Mouse (Mus musculus) right cerebral cortex, adult 2 months (tissue): ENCODE results near the gene Ccdc136.
"Not testable (repeated sequence)": the region's sequence is repeated elsewhere in the genome, so short reads cannot be mapped to it uniquely, and the experiment has no call there.

Experiments used
- DNase-seq, 2 experiments: peaks; one replicate each; pipeline ENCODE4 v3.0.0; 2021 to 2022; ENCODE audit warnings: low spot score in 2 of 2

The Ccdc136 gene

GRCm38 (mm10) chr6:29395910-29396713, at the start of gene Ccdc136:
Ccdc136 (plus strand) TSS chr6:29396309.
- peak; percentile 78 to 82 for DNase-seq

DNA sequence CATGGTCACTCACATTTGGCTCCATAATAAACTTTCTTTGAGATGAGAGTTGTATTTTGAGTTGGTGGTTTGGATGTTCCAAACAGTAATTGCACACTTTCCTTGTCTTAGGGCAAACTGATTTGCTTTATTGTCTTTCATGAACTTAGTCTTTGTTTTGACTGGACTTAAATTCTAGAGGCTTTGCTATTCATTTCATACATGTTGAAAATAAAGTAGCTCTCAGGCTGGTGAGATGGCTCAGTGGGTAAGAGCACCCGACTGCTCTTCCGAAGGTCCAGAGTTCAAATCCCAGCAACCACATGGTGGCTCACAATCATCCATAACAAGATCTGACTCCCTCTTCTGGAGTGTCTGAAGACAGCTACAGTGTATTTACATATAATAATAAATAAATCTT, 49.6 kb upstream of the Ccdc136 start:
- DNase-seq = not testable (repeated sequence)

DNA sequence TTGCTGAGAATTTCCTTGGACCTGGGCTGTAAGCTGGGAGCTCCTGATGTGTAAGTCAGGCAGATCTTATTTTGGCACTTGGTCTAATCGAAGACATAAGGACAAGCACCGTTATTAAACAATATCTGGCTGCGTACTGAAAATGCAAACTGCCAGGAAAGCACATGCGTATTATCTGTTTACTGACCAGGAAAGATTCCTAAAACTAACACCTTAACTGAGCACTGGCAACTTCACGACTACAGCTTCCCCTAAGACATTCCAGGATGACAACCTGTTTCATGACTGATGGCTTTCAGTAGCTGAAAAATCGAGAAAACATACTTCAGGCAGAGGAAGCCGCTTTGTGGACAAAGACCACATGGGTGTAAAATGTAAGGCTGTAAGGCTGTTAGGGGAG, 48.9 kb upstream of the Ccdc136 start:
- no peak for DNase-seq

DNA sequence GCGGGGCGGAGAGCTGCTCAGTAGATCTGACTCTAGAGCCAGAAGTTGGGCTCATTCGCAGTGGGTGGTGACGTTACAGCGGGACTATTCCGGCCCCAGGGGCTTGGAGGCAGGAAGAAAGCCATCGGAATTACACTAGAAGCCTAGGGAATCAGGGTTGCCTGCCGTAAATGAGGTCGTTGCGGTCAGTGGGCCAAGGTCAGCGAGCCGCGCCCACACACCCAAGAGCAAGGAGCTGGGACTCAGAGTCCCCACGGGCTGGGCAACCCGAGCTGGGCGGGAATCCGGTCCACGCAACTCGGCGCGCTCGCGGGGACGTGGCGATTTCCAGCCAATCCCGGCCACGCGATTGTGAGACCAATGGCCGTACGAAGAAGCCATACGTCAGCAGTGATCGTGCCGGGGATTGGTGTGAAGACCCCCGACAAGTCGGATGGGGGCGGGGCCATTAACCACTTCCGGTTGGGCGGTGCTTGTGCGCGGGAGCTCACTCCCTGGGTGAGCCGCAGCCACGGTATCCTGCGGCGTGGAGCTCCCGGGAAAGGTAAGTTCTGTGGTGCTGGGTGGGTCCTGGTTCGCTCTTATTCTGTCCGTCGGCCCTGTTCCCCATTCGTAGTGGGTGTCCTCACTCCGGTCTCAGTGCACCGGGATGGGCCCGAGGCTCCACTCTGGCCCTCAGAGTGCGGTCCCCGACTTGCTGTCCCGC, 48.3 kb upstream of the Ccdc136 start, which contains the start of gene Calu:
Gene Calu, plus strand, starts transcription at position 405 of the 706 bp plus-strand sequence.
- peak; percentile 99 to 100 for DNase-seq

- peak in 1 of 2 experiments; percentile 10 for DNase-seq
Measured at GRCm38 (mm10) chr6:29348371-29348724, 47.8 kb upstream of the Ccdc136 start.

DNA sequence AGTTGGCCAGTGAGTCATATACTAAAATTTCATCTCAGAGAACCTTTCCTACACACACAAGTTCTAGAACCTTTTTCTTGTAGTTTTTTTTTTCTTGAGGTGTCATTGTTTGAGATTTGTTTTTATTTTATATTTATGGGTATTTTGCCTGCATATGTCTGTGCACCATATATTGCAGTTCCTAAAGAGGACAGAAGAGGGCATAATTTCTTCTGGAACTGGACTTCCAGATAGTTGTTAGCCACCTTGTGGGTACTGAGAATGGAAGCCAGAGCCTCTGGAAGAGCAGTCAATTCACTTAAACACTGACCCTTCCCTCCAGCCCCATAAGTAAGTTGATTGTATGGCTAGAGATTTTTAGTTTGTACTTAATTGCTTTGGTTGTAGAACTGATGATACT, 44.5 kb upstream of the Ccdc136 start:
- DNase-seq = no peak

- no peak for DNase-seq
Measured at GRCm38 (mm10) chr6:29352816-29353215, 43.3 kb upstream of the Ccdc136 start.

GRCm38 (mm10) chr6:29359386-29359785, 36.7 kb upstream of the Ccdc136 start:
- DNase-seq = no peak

DNA sequence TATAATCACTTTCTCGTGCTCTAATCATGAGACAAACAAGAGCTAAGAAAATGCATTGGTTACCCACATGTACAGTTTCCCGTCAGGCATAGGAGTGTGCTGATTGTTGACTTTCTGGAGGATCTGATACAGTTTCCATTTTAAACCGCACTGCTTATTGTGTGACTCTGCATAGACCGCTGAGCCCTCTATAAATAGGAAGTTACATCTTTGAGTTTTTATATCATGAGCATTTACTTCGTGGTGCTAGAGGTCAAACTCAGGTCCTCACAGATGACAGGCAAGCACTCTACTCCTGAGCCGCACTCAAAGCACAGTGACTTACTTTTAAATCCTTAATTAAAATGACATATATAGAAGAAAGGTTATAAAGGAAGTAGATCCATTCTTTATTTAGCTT, 35.9 kb upstream of the Ccdc136 start:
- DNase-seq = no peak

- no peak for DNase-seq
Measured at GRCm38 (mm10) chr6:29362246-29363128, 33.6 kb upstream of the Ccdc136 start.

DNA sequence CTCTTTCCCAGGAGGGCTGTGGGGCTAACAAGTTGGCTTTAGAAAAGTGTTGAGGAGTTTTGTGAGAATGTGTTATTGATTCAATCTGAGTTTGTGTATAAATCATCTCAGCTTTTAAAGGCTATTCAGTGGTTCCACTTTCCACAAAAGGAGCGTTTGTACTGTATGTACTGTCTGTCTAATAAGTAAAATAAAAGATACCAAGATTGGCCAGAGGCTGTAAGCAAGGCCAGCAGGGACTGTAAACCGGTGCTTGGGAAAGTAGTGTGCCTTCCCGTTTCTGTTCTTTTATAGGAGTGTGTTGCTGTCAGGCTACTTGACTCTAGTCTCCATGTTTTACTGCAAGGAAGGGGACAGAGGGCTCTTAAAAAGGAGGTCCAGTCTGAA, 33.0 kb upstream of the Ccdc136 start:
- no peak for DNase-seq

DNA sequence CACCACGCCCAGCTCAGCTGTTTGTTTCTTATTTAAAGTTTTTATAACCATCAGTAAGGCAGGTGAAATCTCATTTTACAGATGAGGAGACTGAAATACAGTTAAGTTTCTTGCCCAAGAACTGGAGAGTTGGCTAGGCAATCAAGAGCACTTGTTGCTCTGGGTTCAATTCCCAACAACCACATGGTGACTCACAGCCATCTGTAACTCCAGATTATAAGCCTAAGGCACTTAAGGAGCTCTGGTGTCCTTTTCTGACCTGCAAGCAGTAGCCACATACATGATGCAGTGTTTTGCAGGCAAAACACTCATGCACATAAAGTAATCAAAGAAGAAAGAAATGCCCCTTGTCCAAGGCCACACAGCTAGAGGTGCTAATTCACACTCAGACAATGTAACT, 30.8 kb upstream of the Ccdc136 start:
- DNase-seq = no peak

DNA sequence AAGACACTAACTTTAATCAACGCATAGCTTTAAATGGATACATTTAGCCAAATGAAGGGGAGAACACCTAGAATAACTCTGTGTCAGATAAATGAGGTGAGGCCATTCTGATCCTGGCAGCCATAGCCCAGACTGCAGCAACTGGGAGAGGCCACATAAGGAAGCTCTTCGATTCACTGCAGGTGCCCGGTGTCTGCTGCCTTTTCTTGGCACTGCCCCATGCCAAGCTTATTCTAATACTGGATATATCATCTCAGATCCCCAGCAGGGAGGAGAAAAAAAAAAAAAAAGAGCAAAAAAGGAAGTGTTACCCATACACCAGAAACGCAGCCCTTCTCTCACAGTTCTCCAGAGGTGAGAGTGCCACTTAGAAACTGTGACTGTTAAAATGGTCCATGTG, 18.7 kb upstream of the Ccdc136 start:
- DNase-seq = no peak

DNA sequence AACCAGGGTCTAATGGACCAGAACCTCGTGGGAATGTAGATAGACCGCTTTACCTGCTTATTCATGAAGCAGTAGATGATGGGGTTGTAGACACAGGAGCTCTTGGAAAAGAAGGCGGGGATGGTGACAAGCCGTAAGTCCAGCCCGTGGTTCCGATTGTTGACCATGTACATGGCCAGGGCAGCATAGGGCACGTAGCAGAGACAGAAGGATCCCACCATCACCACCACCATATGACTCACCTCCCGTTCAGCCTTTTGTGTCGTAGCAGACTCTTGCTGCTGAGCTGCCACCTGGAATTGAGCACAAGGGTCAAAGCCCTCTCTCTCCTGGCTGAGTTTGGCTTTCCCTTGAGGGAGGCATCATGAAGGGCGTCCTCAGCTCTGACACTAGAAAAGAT, 17.4 kb upstream of the Ccdc136 start:
- DNase-seq = no peak

DNA sequence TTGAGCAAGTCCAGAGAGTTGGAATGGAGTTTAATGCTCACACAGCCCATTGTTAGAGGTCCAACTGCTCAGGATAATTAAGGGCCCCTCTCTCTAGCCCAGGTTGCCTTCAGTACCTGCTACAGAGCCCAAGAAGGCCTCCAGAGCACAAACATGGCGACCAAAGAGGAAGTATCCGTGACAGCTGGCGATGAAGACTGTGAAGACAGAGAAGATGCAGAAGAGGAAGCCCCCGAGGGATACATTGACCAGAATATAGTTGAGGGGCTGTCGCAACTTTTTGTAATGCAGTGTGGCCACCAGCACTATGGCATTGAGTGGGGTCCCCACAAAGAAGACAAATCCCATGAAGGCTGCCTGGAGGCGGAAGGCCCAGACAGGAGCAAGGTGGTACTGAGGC, 16.2 kb upstream of the Ccdc136 start:
- no peak for DNase-seq

- no peak for DNase-seq
Measured at GRCm38 (mm10) chr6:29382442-29382841, 13.7 kb upstream of the Ccdc136 start.

DNA sequence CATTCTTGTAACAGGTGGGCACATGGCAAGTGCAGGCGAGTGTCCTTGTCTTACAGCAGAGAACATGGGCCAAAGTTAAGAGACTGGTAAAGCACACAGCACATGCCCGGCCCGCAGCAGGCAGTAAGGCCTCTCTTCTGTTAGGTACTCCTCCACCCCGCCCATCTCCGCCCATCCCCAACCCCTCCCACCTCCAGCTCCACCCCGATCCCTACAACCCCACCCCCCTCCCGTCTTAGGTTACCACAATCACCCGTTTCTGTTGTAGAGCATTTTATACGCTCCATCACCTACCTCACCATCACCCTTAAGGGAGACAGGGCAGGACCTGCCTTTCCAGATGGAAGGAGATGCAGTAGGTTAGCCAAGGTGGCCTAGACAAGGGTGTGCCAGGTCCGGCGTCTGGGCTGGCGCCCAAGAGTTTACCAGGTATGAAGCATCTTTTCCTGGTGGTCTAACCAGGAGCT, 8.0 kb upstream of the Ccdc136 start, which contains the start of gene Opn1sw:
Gene Opn1sw, minus strand, starts transcription at position 417 of the 467 bp plus-strand sequence.
- no peak for DNase-seq

- peak; percentile 78 to 84 for DNase-seq
Measured at GRCm38 (mm10) chr6:29388606-29389080, 7.5 kb upstream of the Ccdc136 start.

DNA sequence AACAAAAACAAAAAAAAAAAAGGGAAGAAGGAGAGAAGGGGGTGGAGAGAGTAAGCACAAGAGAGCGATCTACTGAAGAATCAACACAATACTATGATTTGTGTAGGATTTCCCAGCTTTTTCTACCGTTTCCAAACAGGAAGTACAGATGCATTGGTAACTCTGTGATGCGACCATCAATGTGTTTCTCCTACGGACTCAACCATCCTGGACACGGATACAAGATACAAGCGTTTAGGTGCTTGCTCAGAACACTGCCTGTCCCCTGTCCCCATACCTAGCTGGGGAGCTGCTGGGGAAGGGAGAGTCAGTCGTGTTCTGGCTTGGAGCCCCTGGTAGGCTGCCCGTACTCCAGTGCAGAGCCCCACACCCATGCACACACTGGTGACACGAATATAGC, 6.7 kb upstream of the Ccdc136 start:
- DNase-seq = no peak

- not testable (repeated sequence) for DNase-seq
Measured at GRCm38 (mm10) chr6:29390500-29390899, 5.6 kb upstream of the Ccdc136 start.

DNA sequence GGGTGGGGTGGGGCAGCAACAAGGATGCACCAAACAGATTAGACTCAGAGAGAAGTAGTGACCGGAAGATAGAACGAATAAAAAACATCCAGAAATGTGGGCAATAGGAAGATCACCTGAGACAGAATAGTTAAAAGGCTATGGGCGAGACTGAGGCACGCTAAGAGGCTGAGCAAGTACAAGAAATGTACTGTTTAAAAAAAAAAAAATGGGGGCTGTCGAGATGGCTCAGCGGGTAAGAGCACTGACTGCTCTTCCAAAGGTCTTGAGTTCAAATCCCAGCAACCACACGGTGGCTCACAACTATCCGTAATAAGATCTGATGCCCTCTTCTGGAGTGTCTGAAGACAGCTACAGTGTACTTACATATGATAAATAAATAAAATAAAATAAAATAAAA, 4.9 kb upstream of the Ccdc136 start:
- not testable (repeated sequence) for DNase-seq

DNA sequence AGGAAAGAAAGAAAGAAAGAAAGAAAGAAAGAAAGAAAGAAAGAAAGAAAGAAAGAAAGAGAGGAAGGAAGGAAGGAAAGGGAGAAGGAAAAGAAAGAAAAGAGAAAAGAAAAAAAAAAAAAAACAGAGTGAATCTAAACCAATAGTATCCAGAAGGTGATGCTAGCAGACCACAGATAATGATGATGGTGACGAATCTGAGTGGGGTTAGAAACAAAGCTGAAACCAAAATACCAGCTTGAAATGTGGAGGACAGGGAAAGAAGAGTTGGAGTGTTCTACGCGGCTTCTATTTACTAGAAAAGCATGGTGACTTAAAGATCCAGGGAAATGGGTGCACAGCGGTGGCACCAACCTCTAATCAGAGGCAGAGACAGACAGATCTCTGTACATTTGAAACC, 4.3 kb upstream of the Ccdc136 start:
- no peak for DNase-seq
